Mouse (Mus musculus): ENCODE measurements around the gene F11r.
A peak's percentile ranks its signal among the peaks of the same experiment; 100 is the strongest.

The F11r gene

GRCm38 (mm10) chr1:171438014-171438670 is 807 bp downstream of the F11r start:
- DNase-seq (ENCODE audit: low spot score), result no peak

- no peak for DNase-seq (ENCODE audit: low spot score)
Observed at GRCm38 (mm10) chr1:171439072-171439471, 1.7 kb downstream of the F11r start.

- no peak for DNase-seq (ENCODE audit: low spot score)
Observed at GRCm38 (mm10) chr1:171440025-171440725, 2.8 kb downstream of the F11r start.

GRCm38 (mm10) chr1:171441466-171442412 is 4.4 kb downstream of the F11r start:
- DNase-seq (ENCODE audit: low spot score), result peak; percentile 60

GRCm38 (mm10) chr1:171442413-171442760 is 5.1 kb downstream of the F11r start:
- no peak for DNase-seq (ENCODE audit: low spot score)

- no peak for DNase-seq (ENCODE audit: low spot score)
Observed at GRCm38 (mm10) chr1:171445050-171445449, 7.7 kb downstream of the F11r start.

GRCm38 (mm10) chr1:171446854-171447253 is 9.5 kb downstream of the F11r start:
- no peak for DNase-seq (ENCODE audit: low spot score)

GRCm38 (mm10) chr1:171447692-171448091 is 10.4 kb downstream of the F11r start:
- no peak for DNase-seq (ENCODE audit: low spot score)

GRCm38 (mm10) chr1:171450062-171450461 is 12.7 kb downstream of the F11r start:
- DNase-seq (ENCODE audit: low spot score), result no peak

- no peak for DNase-seq (ENCODE audit: low spot score)
Observed at GRCm38 (mm10) chr1:171451001-171451400, 13.7 kb downstream of the F11r start.

- DNase-seq (ENCODE audit: low spot score), result no peak
Observed at GRCm38 (mm10) chr1:171452522-171452921, 15.2 kb downstream of the F11r start.

GRCm38 (mm10) chr1:171452923-171453322 is 15.6 kb downstream of the F11r start:
- peak; percentile 44 for DNase-seq (ENCODE audit: low spot score)

- DNase-seq (ENCODE audit: low spot score), result no peak
Observed at GRCm38 (mm10) chr1:171454926-171455325, 17.6 kb downstream of the F11r start.

- DNase-seq (ENCODE audit: low spot score), result no peak
Observed at GRCm38 (mm10) chr1:171457568-171457967, 20.2 kb downstream of the F11r start.

- no peak for DNase-seq (ENCODE audit: low spot score)
Observed at GRCm38 (mm10) chr1:171459791-171460190, 22.5 kb downstream of the F11r start.

GRCm38 (mm10) chr1:171460551-171461503 is 23.5 kb downstream of the F11r start:
- no peak for DNase-seq (ENCODE audit: low spot score)

- no peak for DNase-seq (ENCODE audit: low spot score)
Observed at GRCm38 (mm10) chr1:171463133-171463532, 25.8 kb downstream of the F11r start.

- no peak for DNase-seq (ENCODE audit: low spot score)
Observed at GRCm38 (mm10) chr1:171465749-171466412, 28.5 kb downstream of the F11r start.

GRCm38 (mm10) chr1:171466565-171466964 is 29.2 kb downstream of the F11r start:
- no peak for DNase-seq (ENCODE audit: low spot score)

- no peak for DNase-seq (ENCODE audit: low spot score)
Observed at GRCm38 (mm10) chr1:171469678-171470077, 32.3 kb downstream of the F11r start.

GRCm38 (mm10) chr1:171470371-171470871 is 33.1 kb downstream of the F11r start:
- DNase-seq (ENCODE audit: low spot score), result no peak
